Mouse (Mus musculus) G1E (cell line): ENCODE results near the gene Atl2. TPM values are rescaled to one million over a fixed set of nuclear protein-coding genes. Genes with fewer than 3 reads are reported as not detected.

ENCODE experiments used
- ATAC-seq: 2 replicates; pipeline ENCODE4 v1.8.0; 2016; ENCODE audit warnings: mild to moderate bottlenecking; ENCODE audit not compliant: insufficient number of reproducible peaks, poor library complexity, low FRiP score, severe bottlenecking; ENCODE audit errors: extremely low read depth
- DNase-seq: peaks from one replicate; pipeline ENCODE4 v3.0.0; 2012; ENCODE audit warnings: low spot score
- H3K27me3 ChIP-seq: 2 replicates; pipeline ENCODE4 v1.6.1; 2012; ENCODE audit warnings: mild to moderate bottlenecking, low read length, inconsistent platforms; ENCODE audit not compliant: insufficient read depth
- H3K36me3 ChIP-seq: replicated peaks from 2 replicates; pipeline ENCODE3; 2012; ENCODE audit warnings: mild to moderate bottlenecking, inconsistent platforms
- H3K4me1 ChIP-seq: 2 replicates; pipeline ENCODE4 v1.6.1; 2012; ENCODE audit warnings: low read depth, low read length, inconsistent platforms, mixed read lengths; ENCODE audit not compliant: insufficient read depth
- H3K4me3 ChIP-seq: 2 replicates; pipeline ENCODE4 v1.5.1; 2012; ENCODE audit warnings: low read depth, mild to moderate bottlenecking, inconsistent platforms, low read length, moderate library complexity, mixed read lengths
- H3K9me3 ChIP-seq: replicated peaks from 2 replicates; pipeline ENCODE4 v1.6.1; 2012; ENCODE audit warnings: inconsistent platforms
- CTCF ChIP-seq: IDR thresholded peaks from 2 replicates; pipeline ENCODE4 v1.5.1; 2012; ENCODE audit warnings: low read depth, low read length, inconsistent platforms, mixed read lengths
- GATA1 ChIP-seq: IDR thresholded peaks from 2 replicates; pipeline ENCODE4 v1.6.1; 2012; ENCODE audit warnings: borderline replicate concordance, low read length, inconsistent platforms, mixed read lengths
- GATA2 ChIP-seq: IDR thresholded peaks from 2 replicates; pipeline ENCODE4 v1.6.1; 2012; ENCODE audit warnings: low read depth, low read length, inconsistent platforms, borderline replicate concordance
- POLR2AphosphoS5 ChIP-seq: IDR thresholded peaks from 2 replicates; pipeline ENCODE4 v1.6.1; 2012; ENCODE audit warnings: low read depth, low read length, inconsistent platforms; ENCODE audit not compliant: insufficient replicate concordance
- TAL1 ChIP-seq: conservative IDR thresholded peaks from 2 replicates; pipeline ENCODE4 v1.6.1; 2012; ENCODE audit warnings: low read depth, low read length, inconsistent platforms, mixed read lengths
- polyA plus RNA-seq: library from polyadenylated mRNA; stranded (reverse); fragments of >175 nt; gene quantifications from 2 replicates; pipeline ENCODE4 v1.2.3, GENCODE M21; 2012
- total RNA-seq, 2 experiments: library from RNA; stranded (forward) in 1 of 2; stranded (reverse) in 1 of 2; fragments of 200-1000 nt in 1 of 2; fragments of >200 nt in 1 of 2; fragmentation: Nextera tagmentation in 1 of 2; gene quantifications; 2 replicates each; pipeline ENCODE4 v1.2.3; 2014 to 2017

The Atl2 gene
- total and polyA plus RNA-seq, 3 experiments, result 4.7 to 93.3 (median 71.5) TPM

DNA sequence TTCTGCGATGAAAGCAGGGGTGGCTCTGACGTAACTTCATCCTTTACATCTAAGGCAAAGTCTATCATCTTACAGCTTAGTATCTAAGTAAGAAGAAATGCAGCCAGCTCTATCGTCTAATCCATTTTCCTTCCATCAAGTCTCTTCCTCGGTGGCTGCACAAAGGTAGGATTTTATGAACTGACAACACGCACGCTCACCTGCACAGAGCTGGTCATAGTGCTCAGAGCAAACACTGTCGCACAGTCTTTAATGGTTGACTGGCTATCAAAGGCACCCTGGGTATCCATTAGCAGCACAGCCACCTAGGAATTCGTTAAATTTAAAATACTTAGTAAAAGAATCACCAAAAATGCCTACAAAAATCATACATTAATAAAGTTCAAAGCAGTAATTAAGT, 31.4 kb downstream of the Atl2 start:
- no peaks in the 10 kb centered on the region for H3K4me1 ChIP-seq
- H3K4me3 ChIP-seq, result no peak overlapping the region
- peaks cover 77% of the 10 kb centered on the region for H3K36me3 ChIP-seq
- TF ChIP-seq GATA2, result no peak
- no peak for TF ChIP-seq POLR2AphosphoS5
- no peak for TF ChIP-seq CTCF
- TF ChIP-seq TAL1, result no peak
- no peak for TF ChIP-seq GATA1
- DNase-seq, result no peak
- no peaks in the 10 kb centered on the region for H3K9me3 ChIP-seq
- H3K27me3 ChIP-seq, result no peaks in the 10 kb centered on the region
- ATAC-seq, result no peak

DNA sequence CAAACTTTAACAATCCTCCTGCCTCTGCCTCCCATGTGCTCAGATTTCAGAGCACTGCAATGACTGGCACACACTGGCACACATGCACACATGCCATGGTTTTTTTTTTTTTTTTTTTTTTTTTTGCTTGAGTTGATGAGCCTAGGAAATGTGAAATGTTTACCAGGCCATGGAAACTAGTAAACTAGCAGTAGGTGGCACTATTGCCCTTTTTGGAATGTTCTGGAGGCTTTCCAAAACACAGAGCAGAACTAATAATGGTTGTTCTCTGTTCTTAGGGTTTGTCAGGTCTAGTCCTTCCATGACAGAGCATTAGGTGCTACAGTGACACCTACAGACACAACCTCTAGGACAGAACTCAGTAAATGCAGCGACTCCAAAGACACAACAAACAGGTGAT, 33.9 kb downstream of the Atl2 start:
- Histone ChIP-seq H3K36me3 (peaks cover 89% of the 10 kb centered on the region), H3K4me3 (no peak overlapping the region), H3K9me3 (no peaks in the 10 kb centered on the region), H3K27me3 (no peaks in the 10 kb centered on the region), H3K4me1 (no peaks in the 10 kb centered on the region)
- TF ChIP-seq CTCF (no peak), POLR2AphosphoS5 (no peak), TAL1 (no peak)
- no peak for DNase-seq
- ATAC-seq, result peak; percentile 22; the same call in 1 of the 2 replicates

DNA sequence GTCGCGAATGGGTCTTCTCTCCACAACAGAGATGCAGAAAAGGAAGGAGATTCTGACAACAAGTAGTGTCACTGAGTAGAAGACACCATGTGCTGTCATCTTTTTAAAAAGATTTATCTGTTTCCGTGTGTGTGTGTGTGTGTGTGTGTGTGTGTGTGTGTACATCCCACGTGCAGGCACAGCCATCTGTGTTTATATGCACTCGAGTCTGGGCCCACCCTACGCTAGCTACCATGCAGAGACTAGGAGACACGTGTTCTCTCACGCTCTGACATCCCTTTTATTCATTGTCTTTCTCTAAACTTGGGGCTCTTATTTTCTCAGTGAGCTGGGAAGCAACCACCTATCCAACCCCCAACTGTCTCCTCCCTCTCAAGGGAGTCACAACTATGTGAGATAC, 40.4 kb downstream of the Atl2 start:
- H3K4me1 ChIP-seq, result no peaks in the 10 kb centered on the region
- H3K4me3 ChIP-seq, result no peak overlapping the region
- no peak for ATAC-seq
- no peak for TF ChIP-seq CTCF
- TF ChIP-seq GATA2, result no peak
- no peak for TF ChIP-seq TAL1
- TF ChIP-seq POLR2AphosphoS5, result no peak
- TF ChIP-seq GATA1, result no peak
- no peaks in the 10 kb centered on the region for H3K9me3 ChIP-seq
- H3K27me3 ChIP-seq, result no peaks in the 10 kb centered on the region
- DNase-seq, result no peak
- peaks cover 92% of the 10 kb centered on the region for H3K36me3 ChIP-seq

DNA sequence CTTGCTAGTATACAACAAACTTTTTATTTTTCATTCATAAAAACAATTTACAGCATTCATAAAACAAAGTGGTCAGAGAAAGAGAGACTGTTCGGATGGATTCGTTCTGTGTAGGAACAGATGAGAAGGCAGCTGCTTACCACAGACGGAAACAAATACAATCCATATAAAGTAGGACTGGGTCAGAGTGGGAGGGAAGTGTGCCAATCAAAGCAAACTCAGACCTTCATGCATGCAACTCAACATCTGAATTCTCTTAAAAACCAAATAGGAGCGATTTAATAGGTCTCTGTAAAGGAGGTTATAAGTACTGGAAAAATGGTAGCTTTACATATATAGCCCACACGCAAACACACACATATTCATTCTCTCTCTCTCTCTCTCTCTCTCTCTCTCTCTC, 47.5 kb downstream of the Atl2 start:
- Histone ChIP-seq H3K36me3 (peaks cover 54% of the 10 kb centered on the region), H3K27me3 (peaks cover 3% of the 10 kb centered on the region; the same call in 1 of the 2 replicates), H3K4me1 (no peaks in the 10 kb centered on the region), H3K9me3 (no peaks in the 10 kb centered on the region; the same call in 1 of the 2 replicates), H3K4me3 (no peak overlapping the region)
- no peak for ATAC-seq
- TF ChIP-seq CTCF, result no peak
- no peak for TF ChIP-seq POLR2AphosphoS5
- TF ChIP-seq TAL1, result no peak
- no peak for TF ChIP-seq GATA2
- TF ChIP-seq GATA1, result no peak
- DNase-seq, result no peak

DNA sequence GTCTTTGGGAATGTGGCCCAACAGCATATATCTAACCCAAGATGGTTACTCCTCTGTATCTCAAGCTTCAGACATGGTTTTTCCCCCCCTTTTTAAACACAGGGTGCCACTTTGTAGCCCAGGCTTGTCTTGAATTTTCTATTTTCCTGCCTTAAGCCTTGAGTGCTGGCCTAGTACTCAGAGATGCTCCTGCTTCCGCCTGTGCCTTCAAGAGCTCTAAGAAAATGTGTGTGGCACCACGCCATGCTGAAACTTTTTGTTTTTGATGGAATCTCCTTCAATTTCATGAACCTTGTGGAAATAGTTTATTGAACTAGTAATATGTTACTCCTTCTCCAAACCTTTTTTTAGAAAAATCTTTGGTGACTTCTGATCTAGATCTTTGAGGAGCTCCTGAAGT, 49.7 kb downstream of the Atl2 start:
- no peak for DNase-seq
- Histone ChIP-seq H3K9me3 (no peaks in the 10 kb centered on the region; the same call in 1 of the 2 replicates), H3K27me3 (peaks cover 7% of the 10 kb centered on the region; the same call in 1 of the 2 replicates), H3K36me3 (peaks cover 34% of the 10 kb centered on the region), H3K4me1 (no peaks in the 10 kb centered on the region), H3K4me3 (no peak overlapping the region)
- no peak for ATAC-seq
- TF ChIP-seq GATA1 (no peak), TAL1 (no peak), POLR2AphosphoS5 (no peak), CTCF (no peak), GATA2 (no peak)

DNA sequence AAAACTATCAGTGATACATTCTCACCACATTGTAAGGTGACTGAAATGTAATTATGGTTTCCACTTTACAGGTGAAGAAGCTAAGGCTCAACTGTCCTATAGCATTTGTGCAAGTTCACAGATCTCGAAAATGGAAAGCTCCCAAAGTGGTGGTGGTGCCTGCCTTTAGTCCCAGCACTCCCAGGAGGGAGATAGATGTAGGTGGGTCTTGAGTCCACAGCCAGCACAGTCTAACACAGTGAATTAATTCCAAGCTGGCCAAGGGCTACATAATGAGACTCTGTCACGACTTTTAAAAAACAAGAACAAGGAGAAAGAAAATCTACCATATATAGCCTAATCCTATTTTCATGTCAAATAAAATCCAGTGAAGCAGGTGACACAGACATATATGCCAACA, 50.2 kb downstream of the Atl2 start:
- Histone ChIP-seq H3K27me3 (peaks cover 7% of the 10 kb centered on the region; the same call in 1 of the 2 replicates), H3K36me3 (peaks cover 30% of the 10 kb centered on the region), H3K4me1 (no peaks in the 10 kb centered on the region), H3K9me3 (no peaks in the 10 kb centered on the region; the same call in 1 of the 2 replicates), H3K4me3 (no peak overlapping the region)
- no peak for DNase-seq
- no peak for TF ChIP-seq TAL1
- no peak for TF ChIP-seq CTCF
- TF ChIP-seq GATA1, result no peak
- no peak for TF ChIP-seq GATA2
- no peak for TF ChIP-seq POLR2AphosphoS5
- no peak for ATAC-seq
